Mouse (Mus musculus) naive thymus-derived CD4-positive, alpha-beta T cell, adult 2 months (primary cell): ENCODE measurements around the gene Mrpl17.

Experiments used
- DNase-seq: peaks from one replicate; pipeline ENCODE4 v3.0.0-alpha.2; 2011; ENCODE audit warnings: low read depth

Gene Mrpl17

DNA sequence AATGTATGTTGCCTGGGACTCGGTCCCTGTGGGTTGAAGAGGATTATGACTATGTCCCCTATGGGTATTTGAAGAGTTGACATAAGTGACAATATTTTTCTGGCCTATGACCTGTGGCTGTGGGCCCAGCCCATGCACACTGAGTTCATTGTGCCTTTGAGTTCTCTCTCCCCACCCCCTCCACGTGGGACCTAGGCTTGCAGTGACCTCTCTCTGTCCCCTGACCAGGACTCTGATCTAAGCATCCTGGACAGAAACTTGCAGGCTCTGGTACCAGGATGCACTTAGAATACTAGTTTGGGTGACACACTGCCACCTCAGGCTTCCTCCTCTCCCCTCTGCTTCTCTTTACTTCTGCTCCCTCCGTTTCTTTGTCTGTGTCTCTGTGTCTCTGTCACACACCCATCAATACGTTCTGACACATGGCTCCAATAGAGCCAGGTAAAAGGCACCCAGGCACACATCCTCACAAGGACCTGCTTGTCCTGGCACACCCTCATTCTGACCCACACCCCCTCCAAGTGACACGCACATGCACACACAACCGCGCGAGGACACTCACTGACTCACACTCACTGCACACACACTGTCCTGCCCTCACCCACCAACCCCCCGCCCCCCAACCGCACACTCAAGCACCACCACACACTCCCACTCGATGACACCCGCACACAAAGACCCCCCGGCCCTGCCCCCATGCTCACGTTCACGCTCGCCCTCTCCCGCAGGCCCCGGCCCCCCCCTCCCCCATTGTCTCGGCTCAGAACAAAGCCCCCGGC, 24.2 kb downstream of the Mrpl17 start:
- DNase-seq: peak; percentile 25

GRCm38 (mm10) chr7:105784556-105784955, 26.3 kb downstream of the Mrpl17 start:
- no peak for DNase-seq

DNA sequence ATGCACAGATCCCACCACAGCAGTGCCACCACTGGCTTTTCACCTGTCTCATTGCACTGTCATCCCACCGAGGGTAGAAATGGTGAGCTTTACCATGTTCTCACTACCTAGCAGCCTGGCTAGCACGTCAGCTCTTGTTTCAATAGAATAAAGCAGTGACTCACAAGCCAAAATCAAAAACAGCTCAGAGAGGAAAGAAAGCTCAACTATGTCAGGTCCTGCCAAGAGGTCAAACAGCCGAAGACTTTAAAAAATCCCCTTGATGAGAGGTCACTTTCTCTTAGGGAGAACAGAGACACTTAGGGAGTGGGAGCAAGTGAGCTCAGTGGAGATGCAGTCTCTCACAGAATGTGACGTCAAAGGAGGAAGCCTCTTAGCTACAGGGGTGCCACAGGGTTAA, 27.0 kb downstream of the Mrpl17 start:
- DNase-seq: no peak

GRCm38 (mm10) chr7:105778553-105779265, 32.2 kb downstream of the Mrpl17 start:
- DNase-seq: peak; percentile 41

GRCm38 (mm10) chr7:105777797-105778552, 32.9 kb downstream of the Mrpl17 start:
- DNase-seq: no peak

DNA sequence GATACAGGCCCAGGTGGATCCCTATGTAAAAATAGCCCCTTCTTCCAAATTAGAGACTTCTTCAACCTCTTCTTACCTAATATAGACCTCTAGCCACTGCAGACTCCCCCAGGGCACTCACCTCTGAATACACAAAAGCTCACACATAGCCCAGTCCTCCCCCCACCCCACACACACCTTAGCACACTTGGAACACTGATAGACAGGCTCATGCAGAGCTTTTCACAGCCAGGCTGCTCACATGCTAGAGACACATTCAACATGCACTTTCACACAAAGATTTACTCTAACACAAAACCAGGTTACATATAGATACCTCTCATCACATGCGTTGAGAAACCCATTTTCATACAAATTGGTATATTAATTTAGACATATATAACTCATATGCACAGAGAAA, 33.6 kb downstream of the Mrpl17 start:
- no peak for DNase-seq

- no peak for DNase-seq
Measured at GRCm38 (mm10) chr7:105776026-105776425, 34.9 kb downstream of the Mrpl17 start.

- DNase-seq: no peak
Measured at GRCm38 (mm10) chr7:105774661-105775060, 36.2 kb downstream of the Mrpl17 start.

GRCm38 (mm10) chr7:105773041-105773440, 37.9 kb downstream of the Mrpl17 start:
- no peak for DNase-seq

DNA sequence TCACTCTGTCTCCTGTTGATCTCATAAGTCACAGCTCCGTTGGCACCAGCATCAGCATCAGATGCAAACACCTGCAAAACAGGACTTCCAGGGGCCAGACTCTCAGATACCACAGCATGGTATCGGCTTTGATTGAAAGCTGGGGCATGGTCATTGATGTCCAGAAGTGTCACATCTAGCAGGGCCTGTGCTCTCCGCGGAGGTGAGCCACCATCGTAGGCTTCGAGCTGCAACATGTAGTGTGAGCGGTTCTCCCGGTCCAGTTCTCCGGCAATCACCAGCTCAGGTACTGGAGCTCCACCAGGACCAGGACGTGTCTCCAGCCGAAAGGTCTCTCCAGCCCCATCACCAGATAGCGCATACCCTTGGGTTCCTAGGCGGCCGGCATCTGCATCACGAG, 38.6 kb downstream of the Mrpl17 start:
- no peak for DNase-seq

DNA sequence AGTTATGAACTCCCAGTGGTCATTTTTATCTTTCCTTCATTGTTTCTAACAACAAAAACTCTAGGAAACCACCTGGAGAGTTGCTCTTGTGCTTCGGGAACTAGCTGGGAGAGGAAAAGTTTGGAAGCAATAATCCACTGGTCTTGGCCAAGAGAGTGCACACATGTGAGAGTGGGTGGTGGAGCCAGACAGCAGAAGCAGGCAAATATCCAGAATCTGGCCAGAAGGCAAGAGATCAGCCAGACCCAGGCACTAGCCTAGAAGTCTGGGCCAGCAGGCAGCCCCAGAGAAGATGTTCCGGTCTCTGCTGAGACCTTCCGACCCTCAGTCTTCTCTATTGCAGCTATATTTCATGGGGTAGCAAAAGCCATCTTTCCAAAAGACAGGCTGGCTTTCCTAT, 40.9 kb downstream of the Mrpl17 start:
- DNase-seq: no peak

DNA sequence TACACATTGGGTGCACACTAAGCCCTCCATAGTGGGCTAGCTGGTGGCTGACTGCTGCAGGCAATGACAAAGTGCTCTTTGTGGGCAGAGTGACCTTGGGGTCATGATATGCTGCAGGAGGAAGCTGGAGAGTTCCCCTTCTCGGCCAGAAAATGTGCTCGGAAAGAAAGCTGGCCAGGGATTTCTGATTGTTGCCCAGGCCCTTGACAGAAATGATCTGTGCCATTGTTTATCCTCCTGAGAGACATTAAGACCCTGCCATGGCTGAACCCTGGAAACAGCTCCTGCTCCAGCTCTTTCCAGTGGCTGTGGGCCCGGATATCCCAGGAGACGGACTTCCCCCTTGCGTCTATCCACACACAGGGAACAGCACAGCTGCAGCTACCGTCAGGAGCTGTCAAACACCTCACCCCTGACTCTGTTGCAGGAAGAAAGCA, 43.2 kb downstream of the Mrpl17 start:
- no peak for DNase-seq

DNA sequence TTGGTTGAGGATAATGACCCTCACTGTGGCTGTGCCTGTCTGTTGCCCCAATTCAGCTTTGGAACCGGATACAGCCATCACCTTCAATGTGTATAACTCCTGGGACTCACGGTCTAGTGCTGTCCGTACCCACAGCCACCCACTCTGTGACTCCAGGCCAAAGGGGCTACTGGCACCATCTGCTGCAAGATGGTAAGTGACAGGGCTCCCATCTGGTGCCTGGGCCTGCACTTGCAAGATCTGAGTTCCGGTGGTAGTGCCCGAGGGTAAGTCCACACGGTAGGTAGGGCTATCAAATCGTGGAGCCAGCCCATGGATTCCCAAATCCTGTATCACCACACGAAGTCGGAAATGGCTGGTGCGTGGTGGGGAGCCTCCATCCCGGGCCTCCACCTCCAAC, 46.6 kb downstream of the Mrpl17 start:
- DNase-seq: no peak

DNA sequence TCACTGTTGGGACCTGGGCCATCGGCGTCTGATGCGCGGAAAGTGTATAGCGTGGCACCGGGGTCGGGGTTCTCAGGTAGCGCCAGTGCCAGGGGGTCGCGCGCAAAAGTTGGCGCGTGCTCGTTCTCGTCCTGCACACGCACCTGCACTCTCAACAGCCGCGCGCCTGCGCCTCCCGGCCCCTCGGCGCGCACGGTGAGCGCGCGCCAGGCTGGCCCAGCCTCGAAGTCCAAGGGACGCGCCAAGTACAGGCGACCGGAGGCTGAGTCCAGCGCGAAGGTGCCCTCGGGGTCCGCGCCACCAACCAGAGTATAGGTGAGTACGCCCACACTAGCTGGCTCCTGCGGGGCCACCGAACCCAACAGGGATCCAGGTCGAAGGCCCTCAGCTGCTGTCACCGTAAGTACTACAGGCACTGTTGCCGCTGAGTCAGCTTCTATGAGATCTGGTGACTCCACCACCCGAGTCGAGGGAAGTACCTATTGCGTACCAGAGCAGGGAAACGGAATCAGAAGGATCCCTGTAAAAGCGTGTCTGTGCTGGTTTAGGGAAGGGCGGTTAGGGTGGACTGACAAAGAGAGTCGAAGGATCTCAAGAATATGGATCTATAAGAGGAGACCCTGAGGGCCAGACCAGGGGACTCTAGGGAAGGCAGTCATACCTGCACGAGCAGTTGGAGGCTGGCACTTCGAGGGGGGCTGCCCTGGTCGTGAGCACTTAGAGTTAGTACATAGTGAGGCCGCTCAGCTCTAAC, 48.2 kb downstream of the Mrpl17 start:
- DNase-seq: no peak

GRCm38 (mm10) chr7:105761813-105762484, 49.0 kb downstream of the Mrpl17 start:
- DNase-seq: no peak

DNA sequence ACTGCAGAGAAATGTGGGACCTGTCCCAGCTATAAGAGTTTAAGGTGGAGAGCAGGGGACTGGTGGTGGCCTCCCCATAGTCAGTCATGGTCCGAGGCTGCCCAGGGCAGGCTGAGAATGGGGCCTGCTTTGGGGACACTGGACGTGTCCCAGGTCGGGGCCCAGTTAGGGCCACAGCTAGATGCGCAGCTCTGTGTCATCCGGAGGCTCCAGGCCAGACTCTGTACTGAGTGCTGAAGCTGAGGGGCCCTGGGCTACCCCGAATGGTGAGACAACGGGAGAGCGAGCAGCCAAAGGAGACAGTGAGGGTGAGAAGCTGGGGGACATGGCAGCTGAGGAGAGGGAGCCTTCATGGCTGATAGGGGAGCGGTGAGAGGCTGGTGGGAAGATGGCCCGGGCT, 57.6 kb downstream of the Mrpl17 start:
- no peak for DNase-seq
